Mouse (Mus musculus) embryonic facial prominence, embryonic 11.5 days (tissue): ENCODE measurements around the gene Anapc7. TPM values are rescaled to one million over a fixed set of nuclear protein-coding genes. Genes with fewer than 3 reads are reported as not detected.
A peak's percentile ranks its signal among the peaks of the same experiment; 100 is the strongest.

Experiments
- ATAC-seq: fragments of 200-750 bp; cut with Nextera tagmentation; replicated peaks from 2 replicates; pipeline ENCODE4 v1.8.0; 2017; ENCODE audit warnings: low read depth; ENCODE audit not compliant: insufficient number of reproducible peaks, low FRiP score, low TSS enrichment
- DNase-seq: peaks from one replicate; pipeline ENCODE4 v3.0.0-alpha.2; 2015; ENCODE audit warnings: low spot score
- H3K27ac ChIP-seq: fragments of 300-500 bp; sonication (generic); replicated peaks from 2 replicates; pipeline ENCODE4 v1.5.1; 2014; ENCODE audit warnings: mild to moderate bottlenecking, low read depth, low read length, control low read depth
- H3K27me3 ChIP-seq: fragments of 300-500 bp; sonication (generic); 2 replicates; pipeline ENCODE4 v1.6.1; 2014; ENCODE audit warnings: mild to moderate bottlenecking, low read length, moderate library complexity, mixed read lengths; ENCODE audit not compliant: control insufficient read depth, insufficient read depth
- H3K36me3 ChIP-seq: fragments of 300-500 bp; sonication (generic); replicated peaks from 2 replicates; pipeline ENCODE4 v1.6.1; 2014; ENCODE audit warnings: low read depth, mild to moderate bottlenecking, low read length, moderate library complexity, mixed read lengths; ENCODE audit not compliant: control insufficient read depth, insufficient read depth
- H3K4me1 ChIP-seq: fragments of 300-500 bp; sonication (generic); 2 replicates; pipeline ENCODE4 v1.6.1; 2014; ENCODE audit warnings: low read length, mixed read lengths; ENCODE audit not compliant: control insufficient read depth, insufficient read depth
- H3K4me2 ChIP-seq: fragments of 300-500 bp; sonication (generic); 2 replicates; pipeline ENCODE4 v1.6.1; 2014; ENCODE audit warnings: low read depth, mild to moderate bottlenecking, control low read depth, low read length, moderate library complexity
- H3K4me3 ChIP-seq: fragments of 300-500 bp; sonication (generic); 2 replicates; pipeline ENCODE4 v1.5.1; 2014; ENCODE audit warnings: low read depth, low read length, control low read depth
- H3K9ac ChIP-seq: fragments of 300-500 bp; sonication (generic); replicated peaks from 2 replicates; pipeline ENCODE4 v1.6.1; 2014; ENCODE audit warnings: mild to moderate bottlenecking, control low read depth, low read length
- H3K9me3 ChIP-seq: fragments of 300-500 bp; sonication (generic); replicated peaks from 2 replicates; pipeline ENCODE4 v1.6.1; 2016; ENCODE audit warnings: mild to moderate bottlenecking, low read length, inconsistent platforms, mixed read lengths; ENCODE audit not compliant: control insufficient read depth
- WGBS: fragments of 180-500 bp; shearing (Covaris S2); extraction: QIAGEN DNeasy Blood & Tissue Kit; methylation state at CpG from one replicate; pipeline ENCODE4 v1.1.7; 2014; 5-methylcytosine and 5-hydroxymethylcytosine counted together
- polyA plus RNA-seq: library from polyadenylated mRNA; unstranded; fragments of >200 nt; fragmentation: Nextera tagmentation; extraction: Ambion mirVana; gene quantifications from 2 replicates; pipeline ENCODE4 v1.2.1, GENCODE M21; 2014

Gene Anapc7
- polyA plus RNA-seq, 1 experiment from 2014 or later, result 30.3 TPM

DNA sequence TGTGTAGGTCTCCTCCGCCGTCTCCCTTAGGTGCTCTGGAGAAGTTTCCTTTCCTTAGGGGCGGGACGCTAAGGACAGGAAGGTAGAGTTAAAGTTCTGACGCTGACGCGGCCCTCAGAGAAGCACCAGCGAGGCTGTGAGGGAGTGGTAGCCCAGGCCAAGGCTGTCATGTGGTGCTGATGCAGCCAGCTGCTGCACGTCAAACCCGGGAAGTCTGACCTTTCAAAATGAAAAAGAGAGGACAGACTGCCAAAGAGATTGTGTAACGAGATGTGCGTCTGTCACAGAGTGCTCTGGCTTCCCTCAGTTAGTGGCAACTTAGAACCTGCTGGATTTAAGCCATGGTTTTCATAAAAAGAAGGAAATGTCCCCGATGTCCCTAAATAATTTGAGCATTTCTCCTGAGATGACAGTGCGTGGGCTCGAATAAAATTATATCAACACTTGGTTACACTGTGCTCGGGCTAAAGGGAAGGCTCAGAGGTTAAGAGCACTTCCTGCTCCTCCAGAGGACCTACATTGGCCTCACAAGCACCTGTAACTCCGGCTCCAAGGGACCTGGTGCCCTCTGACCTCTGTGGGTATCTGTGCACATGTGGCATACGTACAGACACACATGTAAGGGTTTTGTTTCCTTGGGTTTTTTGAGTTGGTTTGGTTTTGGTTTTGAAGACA lies 20.7 kb upstream of the Anapc7 start:
- WGBS, result 85% methylated on average over 18 of the region's 18 CpGs

DNA sequence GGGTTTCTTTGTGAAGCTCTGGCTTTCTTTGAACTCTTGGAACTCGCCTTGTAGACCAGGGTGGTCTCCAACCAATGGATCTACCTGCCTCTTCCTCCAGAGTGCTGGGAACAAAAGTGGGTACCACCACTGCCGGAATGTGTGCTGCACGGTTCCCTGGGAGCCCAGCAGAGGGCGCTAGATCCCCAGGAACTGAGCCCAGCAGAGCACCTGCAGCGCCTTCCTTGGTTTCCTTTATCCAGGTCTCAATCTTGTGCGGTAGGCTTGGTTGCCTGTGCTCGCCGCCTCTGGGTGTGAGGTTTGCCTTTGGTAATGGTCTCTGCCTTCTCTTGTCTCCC lies 20.2 kb upstream of the Anapc7 start:
- 22% methylated on average over 8 of the region's 8 CpGs for WGBS
- ATAC-seq (no peak), DNase-seq (peak; percentile 69)
- H3K27me3 ChIP-seq, result no peaks in the 10 kb centered on the region
- H3K9me3 ChIP-seq, result no peaks in the 10 kb centered on the region
- H3K4me2 ChIP-seq, result no peak overlapping the region
- H3K4me3 ChIP-seq, result no peak overlapping the region
- H3K36me3 ChIP-seq, result peaks cover 9% of the 10 kb centered on the region
- no peaks in the 10 kb centered on the region for H3K4me1 ChIP-seq
- no peak overlapping the region for H3K9ac ChIP-seq
- no peak overlapping the region for H3K27ac ChIP-seq

More for the DNA sequence above, 20.7 kb upstream of the Anapc7 start:
- Histone ChIP-seq H3K27ac (no peak overlapping the region), H3K4me2 (no peak overlapping the region), H3K9me3 (no peaks in the 10 kb centered on the region), H3K9ac (no peak overlapping the region), H3K36me3 (peaks cover 8% of the 10 kb centered on the region), H3K27me3 (no peaks in the 10 kb centered on the region), H3K4me1 (no peaks in the 10 kb centered on the region), H3K4me3 (no peak overlapping the region)
- ATAC-seq (no peak), DNase-seq (no peak)

DNA sequence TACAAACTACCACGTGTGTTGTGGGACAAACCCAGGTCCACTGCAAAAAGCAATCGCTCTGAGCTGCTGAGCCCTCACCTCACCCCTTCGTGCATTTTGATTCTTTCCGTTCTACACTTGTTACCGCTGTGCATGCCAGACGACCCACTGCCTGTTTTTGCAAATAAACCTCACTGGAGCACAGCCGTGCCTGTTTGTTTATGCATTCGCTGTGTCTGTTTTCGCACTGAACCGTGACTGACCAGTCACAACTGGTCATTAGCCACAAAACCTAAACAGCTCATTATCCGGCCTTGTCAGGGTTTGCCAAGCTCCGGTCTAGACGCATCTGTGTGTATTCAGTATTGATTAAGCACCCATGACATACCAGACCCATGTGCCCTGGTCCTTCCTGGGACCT lies 19.3 kb upstream of the Anapc7 start:
- ATAC-seq (no peak), DNase-seq (no peak)
- no peak overlapping the region for H3K9ac ChIP-seq
- H3K9me3 ChIP-seq, result no peaks in the 10 kb centered on the region
- no peak overlapping the region for H3K4me3 ChIP-seq
- no peak overlapping the region for H3K4me2 ChIP-seq
- 87% methylated on average over 13 of the region's 13 CpGs for WGBS
- H3K27me3 ChIP-seq, result no peaks in the 10 kb centered on the region
- H3K27ac ChIP-seq, result no peak overlapping the region
- no peaks in the 10 kb centered on the region for H3K4me1 ChIP-seq
- H3K36me3 ChIP-seq, result peaks cover 14% of the 10 kb centered on the region

DNA sequence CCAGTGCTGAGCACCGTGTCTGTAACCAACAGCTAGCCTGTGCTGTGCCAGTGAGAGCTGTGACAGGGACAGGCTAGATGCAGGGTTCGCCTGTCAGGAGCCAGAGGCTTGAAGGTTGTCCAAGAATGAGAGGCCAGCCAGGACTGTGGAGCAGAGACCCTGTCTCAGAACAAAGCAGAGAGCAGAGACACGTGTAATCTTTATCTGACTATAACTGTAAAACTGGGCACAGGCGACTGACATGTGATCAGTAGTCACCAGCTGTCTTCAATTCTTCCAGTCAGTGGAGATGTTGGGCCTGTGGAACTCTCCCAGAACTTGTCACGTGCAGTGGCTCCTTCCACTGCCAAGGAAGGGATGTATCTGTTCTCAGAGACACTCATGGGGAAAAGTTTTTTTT lies 18.7 kb upstream of the Anapc7 start:
- ATAC-seq (no peak), DNase-seq (no peak)
- Histone ChIP-seq H3K4me3 (no peak overlapping the region), H3K27me3 (no peaks in the 10 kb centered on the region), H3K9me3 (no peaks in the 10 kb centered on the region), H3K27ac (no peak overlapping the region), H3K36me3 (peaks cover 14% of the 10 kb centered on the region), H3K4me2 (no peak overlapping the region), H3K9ac (no peak overlapping the region), H3K4me1 (no peaks in the 10 kb centered on the region)
- 91% methylated on average over 5 of the region's 5 CpGs for WGBS

DNA sequence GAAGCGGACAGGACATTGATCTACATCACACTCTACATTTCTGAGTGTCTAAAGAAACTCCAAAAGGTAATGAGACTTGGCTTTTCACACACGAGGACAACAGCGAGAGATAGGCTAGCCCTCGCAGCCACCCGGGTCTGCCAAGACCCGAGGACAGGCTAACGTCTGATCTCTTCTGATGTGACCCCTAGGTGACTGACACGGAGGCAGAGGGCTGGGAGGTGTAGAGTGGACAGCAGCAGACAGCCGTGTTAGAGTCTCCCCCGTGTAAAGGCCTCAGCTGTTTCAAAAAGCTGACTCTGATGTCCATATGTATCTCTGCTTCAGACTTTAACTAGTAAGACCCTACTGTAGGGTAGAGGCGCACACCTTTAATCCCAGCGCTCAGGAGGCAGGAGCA lies 18.1 kb upstream of the Anapc7 start:
- no peak overlapping the region for H3K27ac ChIP-seq
- ATAC-seq, result no peak
- H3K4me3 ChIP-seq, result no peak overlapping the region
- no peaks in the 10 kb centered on the region for H3K4me1 ChIP-seq
- H3K36me3 ChIP-seq, result peaks cover 14% of the 10 kb centered on the region
- H3K9ac ChIP-seq, result no peak overlapping the region
- no peak for DNase-seq
- no peaks in the 10 kb centered on the region for H3K9me3 ChIP-seq
- no peak overlapping the region for H3K4me2 ChIP-seq
- no peaks in the 10 kb centered on the region for H3K27me3 ChIP-seq
- WGBS, result 94% methylated on average over 12 of the region's 12 CpGs

DNA sequence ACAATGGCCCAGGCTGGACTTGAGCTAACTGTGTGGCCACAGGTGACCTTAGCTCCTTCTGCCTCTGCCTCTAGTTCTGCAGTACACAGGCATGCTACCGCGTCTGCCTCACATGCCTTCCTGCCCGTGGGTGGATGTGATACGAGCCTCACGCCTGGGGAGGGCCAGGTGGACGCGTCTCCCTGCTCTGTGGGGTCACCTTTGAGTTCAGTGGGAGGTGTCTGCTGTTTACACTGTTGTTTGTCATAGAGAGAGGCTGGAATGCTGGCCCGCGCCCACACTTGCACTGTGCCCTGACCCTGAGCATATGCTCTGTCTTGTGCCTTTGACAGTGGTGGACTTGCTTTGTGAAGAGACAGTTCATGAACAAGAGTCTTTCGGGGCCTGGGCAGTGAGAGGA lies 16.0 kb upstream of the Anapc7 start:
- peaks cover 14% of the 10 kb centered on the region for H3K36me3 ChIP-seq
- H3K4me1 ChIP-seq, result no peaks in the 10 kb centered on the region
- DNase-seq (no peak), ATAC-seq (no peak)
- no peaks in the 10 kb centered on the region for H3K27me3 ChIP-seq
- WGBS, result 92% methylated on average over 10 of the region's 10 CpGs
- no peaks in the 10 kb centered on the region for H3K9me3 ChIP-seq
- no peak overlapping the region for H3K27ac ChIP-seq
- H3K4me2 ChIP-seq, result no peak overlapping the region
- no peak overlapping the region for H3K4me3 ChIP-seq
- H3K9ac ChIP-seq, result no peak overlapping the region

DNA sequence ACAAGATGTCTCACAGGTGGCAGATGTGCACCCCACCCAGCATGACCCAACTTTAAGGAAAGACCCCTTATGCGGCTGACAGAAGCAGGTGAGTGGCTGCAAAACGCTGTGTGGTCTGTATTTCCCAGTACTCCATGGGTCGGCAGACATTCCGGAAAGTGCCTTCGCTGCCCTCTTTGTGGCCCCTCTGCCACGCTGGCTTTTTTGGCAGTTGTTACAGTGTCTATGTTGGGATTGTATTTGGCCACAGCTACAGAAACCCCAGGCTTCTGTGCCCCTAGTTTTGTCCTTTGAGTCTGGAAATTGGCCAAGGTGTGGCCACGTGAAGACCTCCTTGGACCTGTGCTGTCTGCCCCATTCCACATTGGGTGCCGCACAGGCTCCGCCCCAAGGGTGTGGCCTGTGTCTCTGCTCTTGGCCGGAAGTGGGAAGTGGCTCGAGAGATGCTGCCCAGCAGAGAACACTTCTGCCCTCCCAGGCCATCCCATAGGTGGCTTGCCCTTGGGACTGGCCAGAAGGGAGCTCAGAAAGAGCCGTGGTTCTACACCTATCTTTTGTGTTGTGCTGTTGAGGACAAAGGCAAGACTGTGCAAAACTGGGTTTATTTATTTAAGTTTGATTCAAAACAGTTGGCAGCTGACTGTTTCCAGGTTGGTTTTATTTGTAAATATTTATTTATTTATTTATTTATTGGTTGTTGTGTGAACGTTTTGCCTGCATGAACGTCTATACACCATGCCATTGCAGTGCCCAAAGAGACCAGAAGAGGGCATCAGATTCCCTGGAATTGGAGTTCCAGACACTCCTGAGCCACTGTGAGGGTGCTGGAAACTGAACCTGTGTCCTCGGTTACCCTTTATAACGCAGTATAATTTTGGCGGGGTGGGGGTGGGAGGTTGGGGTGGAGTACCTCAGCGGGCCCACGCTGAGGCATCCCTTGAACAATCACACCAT lies 11.5 kb upstream of the Anapc7 start:
- DNase-seq, result no peak
- WGBS, result 85% methylated on average over 19 of the region's 19 CpGs
- Histone ChIP-seq H3K9me3 (no peaks in the 10 kb centered on the region), H3K27ac (no peak overlapping the region), H3K9ac (no peak overlapping the region), H3K4me2 (no peak overlapping the region), H3K4me3 (no peak overlapping the region), H3K36me3 (peaks cover 10% of the 10 kb centered on the region), H3K27me3 (no peaks in the 10 kb centered on the region), H3K4me1 (no peaks in the 10 kb centered on the region)
- 0 out of 2 replicates have a peak, but pooled peaks have one; percentile 39 for ATAC-seq

DNA sequence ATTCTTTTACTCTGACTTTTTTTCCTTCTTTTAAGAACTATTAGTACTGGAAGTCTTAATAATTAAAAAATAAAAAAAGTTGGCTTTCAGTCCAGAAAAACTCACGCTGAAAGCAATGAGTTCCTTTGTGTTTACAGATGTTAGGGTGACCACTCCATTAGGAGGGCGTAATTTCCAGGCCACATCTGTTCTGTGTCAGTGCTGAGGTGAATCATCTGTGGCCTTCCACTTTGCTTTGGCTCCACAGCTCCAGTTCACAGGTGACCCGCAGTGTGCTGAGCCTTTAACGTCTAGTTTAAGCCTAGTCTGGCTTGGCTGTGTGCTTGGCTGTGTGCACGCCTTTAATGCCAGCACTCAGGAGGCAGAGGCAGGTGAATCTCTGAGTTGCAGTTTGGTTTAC lies 9.6 kb upstream of the Anapc7 start:
- Histone ChIP-seq H3K27ac (no peak overlapping the region), H3K9ac (no peak overlapping the region), H3K9me3 (no peaks in the 10 kb centered on the region), H3K27me3 (no peaks in the 10 kb centered on the region), H3K4me1 (no peaks in the 10 kb centered on the region), H3K4me3 (no peak overlapping the region), H3K36me3 (peaks cover 2% of the 10 kb centered on the region), H3K4me2 (no peak overlapping the region)
- no peak for ATAC-seq
- DNase-seq, result no peak
- 78% methylated on average over 5 of the region's 5 CpGs for WGBS
